Mouse (Mus musculus): ENCODE measurements around the gene ccdc198.
A peak's percentile ranks its signal among the peaks of the same experiment; 100 is the strongest.
"Not testable (repeated sequence)": the region's sequence is repeated elsewhere in the genome, so short reads cannot be mapped to it uniquely, and the experiment has no call there.

ccdc198 gene

GRCm38 (mm10) chr14:49245126-49245714 lies at the start of gene ccdc198:
Gene ccdc198, minus strand, starts transcription at chr14:49245474.
- DNase-seq (ENCODE audit: low read depth, low spot score): no peak

GRCm38 (mm10) chr14:49293802-49294449 lies 48.7 kb upstream of the ccdc198 start:
- peak; percentile 50 for DNase-seq (ENCODE audit: low read depth, low spot score)

GRCm38 (mm10) chr14:49290029-49290745 lies 44.9 kb upstream of the ccdc198 start:
- DNase-seq (ENCODE audit: low read depth, low spot score): no peak

GRCm38 (mm10) chr14:49283784-49284655 lies 38.7 kb upstream of the ccdc198 start:
- DNase-seq (ENCODE audit: low read depth, low spot score): peak; percentile 78

- no peak for DNase-seq (ENCODE audit: low read depth, low spot score)
These were observed 33.6 kb upstream of the ccdc198 start for GRCm38 (mm10) chr14:49278880-49279279.

- not testable (repeated sequence) for DNase-seq (ENCODE audit: low read depth, low spot score)
These were observed 33.2 kb upstream of the ccdc198 start for GRCm38 (mm10) chr14:49278479-49278878.

- no peak for DNase-seq (ENCODE audit: low read depth, low spot score)
These were observed 32.4 kb upstream of the ccdc198 start for GRCm38 (mm10) chr14:49277642-49278041.

- DNase-seq (ENCODE audit: low read depth, low spot score): no peak
These were observed 30.1 kb upstream of the ccdc198 start for GRCm38 (mm10) chr14:49275376-49275775.

GRCm38 (mm10) chr14:49265286-49266002 lies 20.2 kb upstream of the ccdc198 start:
- no peak for DNase-seq (ENCODE audit: low read depth, low spot score)

- peak; percentile 67 for DNase-seq (ENCODE audit: low read depth, low spot score)
These were observed 3.8 kb downstream of the ccdc198 start for GRCm38 (mm10) chr14:49241522-49241921.

GRCm38 (mm10) chr14:49238206-49238605 lies 7.1 kb downstream of the ccdc198 start:
- peak; percentile 95 for DNase-seq (ENCODE audit: low read depth, low spot score)

- DNase-seq (ENCODE audit: low read depth, low spot score): peak; percentile 76
These were observed 10.3 kb downstream of the ccdc198 start for GRCm38 (mm10) chr14:49234788-49235515.

- DNase-seq (ENCODE audit: low read depth, low spot score): no peak
These were observed 13.4 kb downstream of the ccdc198 start for GRCm38 (mm10) chr14:49231845-49232244.

GRCm38 (mm10) chr14:49226986-49227385 lies 18.3 kb downstream of the ccdc198 start:
- DNase-seq (ENCODE audit: low read depth, low spot score): peak; percentile 18

- DNase-seq (ENCODE audit: low read depth, low spot score): no peak
These were observed 18.8 kb downstream of the ccdc198 start for GRCm38 (mm10) chr14:49226471-49226870.

- no peak for DNase-seq (ENCODE audit: low read depth, low spot score)
These were observed 23.5 kb downstream of the ccdc198 start for GRCm38 (mm10) chr14:49221771-49222170.

- DNase-seq (ENCODE audit: low read depth, low spot score): not testable (repeated sequence)
These were observed 25.7 kb downstream of the ccdc198 start for GRCm38 (mm10) chr14:49219466-49220022.

- DNase-seq (ENCODE audit: low read depth, low spot score): no peak
These were observed 26.6 kb downstream of the ccdc198 start for GRCm38 (mm10) chr14:49218677-49219076.

GRCm38 (mm10) chr14:49210215-49210614 lies 35.1 kb downstream of the ccdc198 start:
- DNase-seq (ENCODE audit: low read depth, low spot score): not testable (repeated sequence)
